8 mouse cellular contexts compared by ENCODE assay signal in genomic region chr19:60160611-60161274, GRCm38 (mm10).
DNase-seq lines count a peak whose midpoint lies in the region; ATAC-seq and TF ChIP-seq lines count a peak whose summit lies in the region.

No protein-coding gene starts in this region.

- H3K27me3 ChIP-seq in hindbrain, embryonic 11.5 days (ENCODE audit: control insufficient read depth, insufficient read depth, low read length): no peaks in the 10 kb centered on the region
- 0 out of 2 replicates have a peak, but pooled peaks cover 10% of the 10 kb centered on the region for H3K27me3 ChIP-seq in hindbrain, embryonic 13.5 days
- H3K27me3 ChIP-seq in MEL (ENCODE audit: control insufficient read depth in 1 of 2, insufficient read depth in 2 of 2, low read length in 2 of 2): no peaks in the 10 kb centered on the region
- H3K27me3 ChIP-seq in heart, embryonic 15.5 days: no peaks in the 10 kb centered on the region
- peaks cover 55% of the 10 kb centered on the region for H3K27me3 ChIP-seq in limb, embryonic 10.5 days (ENCODE audit: low read depth, poor library complexity, severe bottlenecking)
- H3K27me3 ChIP-seq in thymus, adult 2 months (ENCODE audit: control insufficient read depth, insufficient read depth, low read length): no peaks in the 10 kb centered on the region

- no peak overlapping the region for H3K4me2 ChIP-seq in hindbrain, embryonic 11.5 days (replicated peaks; ENCODE audit: low read depth, low read length)
- H3K4me2 ChIP-seq in hindbrain, embryonic 13.5 days: no peak overlapping the region
- peak overlapping the region; percentile 30; the same call in 1 of the 2 replicates for H3K4me2 ChIP-seq in heart, embryonic 15.5 days

- WGBS in hindbrain, embryonic 11.5 days: 7% methylated on average over 20 of the region's 20 CpGs
- 10% methylated on average over 20 of the region's 20 CpGs for WGBS in hindbrain, embryonic 13.5 days
- WGBS in heart, embryonic 15.5 days: 16% methylated on average over 20 of the region's 20 CpGs
- WGBS in limb, embryonic 10.5 days: 6% methylated on average over 20 of the region's 20 CpGs
- 31% methylated on average over 20 of the region's 20 CpGs for WGBS in thymus, adult 2 months

- no peaks in the 10 kb centered on the region for H3K79me2 ChIP-seq in MEL (ENCODE audit: control insufficient read depth, insufficient read depth, low read length, poor library complexity)

- TF ChIP-seq RAD21 in MEL (IDR thresholded peaks at IDR 0.05; ENCODE audit: low read depth, low read length): peak; percentile 96

- peak; percentile 78 for DNase-seq in hindbrain, embryonic 11.5 days (ENCODE audit: low spot score)
- peak; percentile 97 for DNase-seq in MEL (ENCODE audit: low read depth, low spot score)
- peak; percentile 73 for DNase-seq in embryo, embryonic 9.5 days (ENCODE audit: extremely low spot score)
- DNase-seq in limb, embryonic 10.5 days (ENCODE audit: low spot score): peak; percentile 80
- DNase-seq in mesoderm, embryonic 11.5 days (ENCODE audit: low read depth, low spot score): peak; percentile 84
- peak; percentile 68 for DNase-seq in thymus, adult 2 months

- H3K9me3 ChIP-seq in hindbrain, embryonic 11.5 days (ENCODE audit: control insufficient read depth, low read length): no peaks in the 10 kb centered on the region
- no peaks in the 10 kb centered on the region for H3K9me3 ChIP-seq in hindbrain, embryonic 13.5 days
- no peaks in the 10 kb centered on the region for H3K9me3 ChIP-seq in MEL (replicated peaks; ENCODE audit: insufficient read depth, low read length)
- H3K9me3 ChIP-seq in heart, embryonic 15.5 days (replicated peaks): no peaks in the 10 kb centered on the region
- no peaks in the 10 kb centered on the region for H3K9me3 ChIP-seq in limb, embryonic 10.5 days (replicated peaks)

- H3K36me3 ChIP-seq in hindbrain, embryonic 11.5 days (ENCODE audit: control insufficient read depth, insufficient read depth, low read length): no peaks in the 10 kb centered on the region
- H3K36me3 ChIP-seq in hindbrain, embryonic 13.5 days: no peaks in the 10 kb centered on the region
- peaks cover 0 to 8% of the 10 kb centered on the region in 2 experiments; a peak in 2 of 4 replicates for H3K36me3 ChIP-seq in MEL (ENCODE audit: control insufficient read depth in 1 of 2, insufficient read depth in 2 of 2, low read length in 2 of 2)
- H3K36me3 ChIP-seq in heart, embryonic 15.5 days: no peaks in the 10 kb centered on the region
- no peaks in the 10 kb centered on the region for H3K36me3 ChIP-seq in limb, embryonic 10.5 days
- H3K36me3 ChIP-seq in thymus, adult 2 months (ENCODE audit: control insufficient read depth, insufficient read depth, low read length): no peaks in the 10 kb centered on the region

- ATAC-seq in hindbrain, embryonic 11.5 days (ENCODE audit: low FRiP score): no peak
- ATAC-seq in hindbrain, embryonic 13.5 days (ENCODE audit: low FRiP score): no peak
- ATAC-seq in heart, embryonic 15.5 days (replicated peaks; ENCODE audit: insufficient number of reproducible peaks, insufficient read depth, low FRiP score, low read depth): no peak

- H3K27ac ChIP-seq in hindbrain, embryonic 11.5 days (ENCODE audit: low read depth, low read length): no peak overlapping the region
- no peak overlapping the region for H3K27ac ChIP-seq in hindbrain, embryonic 13.5 days
- H3K27ac ChIP-seq in MEL (ENCODE audit: control insufficient read depth, low read depth, low read length): 0 out of 2 replicates have a peak overlapping the region, but pooled peaks have one; percentile 5
- H3K27ac ChIP-seq in heart, embryonic 15.5 days: no peak overlapping the region
- no peak overlapping the region for H3K27ac ChIP-seq in limb, embryonic 10.5 days
- H3K27ac ChIP-seq in thymus, adult 2 months (ENCODE audit: control insufficient read depth, insufficient read depth, low read length): no peak overlapping the region

- TF ChIP-seq POLR2A in MEL (IDR thresholded peaks at IDR 0.05; ENCODE audit: control insufficient read depth in 1 of 2, insufficient read depth in 1 of 2, low read depth in 1 of 2, low read length in 2 of 2, poor library complexity in 1 of 2): no peak
- no peak for TF ChIP-seq POLR2A in thymus, adult 2 months (IDR thresholded peaks at IDR 0.05; ENCODE audit: control insufficient read depth, extremely low read depth, insufficient read depth, low read length, poor library complexity)

- no peaks in the 10 kb centered on the region for H3K4me1 ChIP-seq in hindbrain, embryonic 11.5 days (replicated peaks; ENCODE audit: control insufficient read depth, insufficient read depth, low read length)
- H3K4me1 ChIP-seq in hindbrain, embryonic 13.5 days (replicated peaks): 0 out of 2 replicates have a peak, but pooled peaks cover 4% of the 10 kb centered on the region
- no peaks in the 10 kb centered on the region for H3K4me1 ChIP-seq in MEL (ENCODE audit: control insufficient read depth in 1 of 2, insufficient read depth in 2 of 2, low read length in 2 of 2)
- H3K4me1 ChIP-seq in heart, embryonic 15.5 days (replicated peaks): peaks cover 4% of the 10 kb centered on the region; the same call in 1 of the 2 replicates
- peaks cover 23% of the 10 kb centered on the region for H3K4me1 ChIP-seq in limb, embryonic 10.5 days
- 0 out of 2 replicates have a peak, but pooled peaks cover 2% of the 10 kb centered on the region for H3K4me1 ChIP-seq in thymus, adult 2 months (replicated peaks; ENCODE audit: control insufficient read depth, insufficient read depth, low read length)

- TF ChIP-seq EP300 in MEL (IDR thresholded peaks at IDR 0.05; ENCODE audit: low read depth in 1 of 2, low read length in 2 of 2): peak; percentile 52 to 58

- TF ChIP-seq CTCF in MEL (IDR thresholded peaks at IDR 0.05 in 2 of 3, conservative IDR thresholded peaks at IDR 0.05 in 1 of 3; ENCODE audit: control insufficient read depth in 1 of 3, insufficient read depth in 1 of 3, low read depth in 2 of 3, low read length in 3 of 3, poor library complexity in 1 of 3, severe bottlenecking in 1 of 3): peak in 2 of 3 experiments; percentile 92 to 99; a peak in 5 of 6 replicates
- no peak for TF ChIP-seq CTCF in thymus, adult 2 months (IDR thresholded peaks at IDR 0.05; ENCODE audit: borderline replicate concordance, control insufficient read depth, extremely low read depth, insufficient read depth, low read length, poor library complexity)

- no peak overlapping the region for H3K4me3 ChIP-seq in hindbrain, embryonic 11.5 days (ENCODE audit: low read depth, low read length)
- H3K4me3 ChIP-seq in hindbrain, embryonic 13.5 days: no peak overlapping the region
- H3K4me3 ChIP-seq in MEL (ENCODE audit: control insufficient read depth in 1 of 2, insufficient read depth in 1 of 2, low read depth in 2 of 2, low read length in 2 of 2): peak overlapping the region; percentile 29 to 43
- no peak overlapping the region for H3K4me3 ChIP-seq in heart, embryonic 15.5 days
- H3K4me3 ChIP-seq in limb, embryonic 10.5 days: peak overlapping the region; percentile 18; the same call in 1 of the 2 replicates
- no peak overlapping the region for H3K4me3 ChIP-seq in thymus, adult 2 months (ENCODE audit: control insufficient read depth, insufficient read depth, low read length)

- H3K9ac ChIP-seq in hindbrain, embryonic 11.5 days (ENCODE audit: low read depth, low read length): no peak overlapping the region
- H3K9ac ChIP-seq in hindbrain, embryonic 13.5 days: no peak overlapping the region
- peak overlapping the region; percentile 45 for H3K9ac ChIP-seq in MEL (ENCODE audit: control insufficient read depth, low read depth, low read length, poor library complexity, severe bottlenecking)
- H3K9ac ChIP-seq in heart, embryonic 15.5 days: no peak overlapping the region

TF ChIP-seq in MEL, 35 proteins besides CTCF, POLR2A, EP300 and RAD21 (continues in another document):
- TF ChIP-seq UBTF (IDR thresholded peaks at IDR 0.05; ENCODE audit: borderline replicate concordance, insufficient read depth, low read depth, low read length): no peak
- TF ChIP-seq USF1 (IDR thresholded peaks at IDR 0.05; ENCODE audit: low read depth, low read length): no peak
- TF ChIP-seq USF2 (IDR thresholded peaks at IDR 0.05; ENCODE audit: borderline replicate concordance in 1 of 2, insufficient read depth in 1 of 2, low read depth in 1 of 2, low read length in 2 of 2): no peak
- TF ChIP-seq CHD2 (IDR thresholded peaks at IDR 0.05; ENCODE audit: low read length): no peak
- TF ChIP-seq SIN3A (IDR thresholded peaks at IDR 0.05; ENCODE audit: low read length): peak; percentile 71
- peak; percentile 98 for TF ChIP-seq SMC3 (IDR thresholded peaks at IDR 0.05; ENCODE audit: low read depth, low read length)
- peak; percentile 44; the same call in 1 of the 2 replicates for TF ChIP-seq ETS1 (IDR thresholded peaks at IDR 0.05; ENCODE audit: low read depth, low read length)
- peak; percentile 47; the same call in 1 of the 2 replicates for TF ChIP-seq MAX (IDR thresholded peaks at IDR 0.05; ENCODE audit: low read length)
- peak; percentile 81 for TF ChIP-seq ZNF384 (IDR thresholded peaks at IDR 0.05; ENCODE audit: low read depth, low read length)
- peak; percentile 52; the same call in 1 of the 2 replicates for TF ChIP-seq BHLHE40 (IDR thresholded peaks at IDR 0.05; ENCODE audit: borderline replicate concordance, low read depth, low read length)
- peak; percentile 54; the same call in 1 of the 2 replicates for TF ChIP-seq RCOR1 (IDR thresholded peaks at IDR 0.05; ENCODE audit: low read depth, low read length)
- peak; percentile 75 for TF ChIP-seq ELF1 (IDR thresholded peaks at IDR 0.05; ENCODE audit: low read depth, low read length)
- TF ChIP-seq NELFE (IDR thresholded peaks at IDR 0.05; ENCODE audit: low read depth, low read length): no peak; the same call in 1 of the 2 replicates
- TF ChIP-seq MYC (IDR thresholded peaks at IDR 0.05; ENCODE audit: low read depth, low read length): peak; percentile 78
- TF ChIP-seq MEF2A (IDR thresholded peaks at IDR 0.05; ENCODE audit: extremely low read depth, insufficient replicate concordance, low read depth, low read length, poor library complexity, severe bottlenecking): no peak
- no peak for TF ChIP-seq CHD1 (IDR thresholded peaks at IDR 0.05; ENCODE audit: low read depth, low read length)
- peak; percentile 91 for TF ChIP-seq ZC3H11A (IDR thresholded peaks at IDR 0.05; ENCODE audit: low read depth, low read length)
- TF ChIP-seq MAFK (IDR thresholded peaks at IDR 0.05; ENCODE audit: borderline replicate concordance, low read depth, low read length): no peak
- no peak for TF ChIP-seq TAL1 (IDR thresholded peaks at IDR 0.05; ENCODE audit: low read length)
- TF ChIP-seq TBP (IDR thresholded peaks at IDR 0.05; ENCODE audit: low read depth, low read length): peak; percentile 69
- TF ChIP-seq MYB (IDR thresholded peaks at IDR 0.05; ENCODE audit: low read depth, low read length): peak; percentile 11; the same call in 1 of the 2 replicates
- peak; percentile 53 for TF ChIP-seq TCF12 (IDR thresholded peaks at IDR 0.05; ENCODE audit: low read depth, low read length)
- no peak for TF ChIP-seq NRF1 (IDR thresholded peaks at IDR 0.05; ENCODE audit: insufficient read depth, low read depth, low read length, poor library complexity, severe bottlenecking)

Comparison
In these comparisons a context has a peak if more than half of its experiments do, and no peak if none do; other contexts are left out.
1. H3K4me3 ChIP-seq: peak in MEL (2 of 2) and limb, embryonic 10.5 days (single experiment); none in hindbrain, embryonic 11.5 days (single experiment), hindbrain, embryonic 13.5 days (single experiment), heart, embryonic 15.5 days (single experiment) and thymus, adult 2 months (single experiment).
2. Peak in every context shown above with its lines, with median percentiles within 50 percentile points of each other: DNase-seq.